8 mouse cellular contexts compared by ENCODE assay signal in the genomic region with DNA sequence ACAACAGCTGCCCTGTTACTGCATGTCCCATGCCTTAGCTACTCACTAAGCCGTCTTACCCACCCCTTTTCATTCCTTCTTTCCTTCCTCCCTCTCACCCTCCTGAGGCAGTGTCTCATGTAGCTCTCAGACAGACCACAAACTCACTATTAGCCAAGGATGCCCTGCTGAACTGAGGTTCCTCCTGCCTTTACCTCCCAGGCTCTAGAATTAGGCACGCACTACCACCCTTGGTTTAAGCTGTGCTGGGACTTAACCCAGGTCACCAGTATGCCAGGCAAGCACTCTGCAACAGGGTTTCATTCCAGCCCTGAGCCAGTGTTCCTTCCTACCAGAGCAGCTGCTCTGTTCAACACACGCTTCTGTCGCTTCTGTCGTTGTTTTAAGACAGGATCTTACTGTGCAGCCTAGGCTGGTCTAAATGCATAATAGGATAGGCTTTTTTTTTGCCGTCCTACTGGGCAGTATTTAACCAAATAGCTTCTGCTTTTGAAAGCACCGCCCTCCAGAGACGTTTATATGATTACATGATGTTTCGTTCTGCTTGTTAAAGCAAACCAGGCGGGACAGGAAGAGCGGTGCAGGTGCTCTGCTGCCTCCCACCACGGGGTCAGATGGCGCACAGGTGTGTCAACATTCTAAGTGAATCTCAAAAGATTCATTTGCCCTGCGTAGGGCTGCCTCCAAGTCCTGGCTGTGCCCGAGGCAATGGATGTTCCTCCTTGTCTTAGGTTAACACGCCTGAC. TPM values are rescaled to one million over a fixed set of nuclear protein-coding genes. Genes with fewer than 3 reads are reported as not detected.
A peak's percentile ranks its signal among the peaks of the same experiment; 100 is the strongest.
DNase-seq lines count a peak whose midpoint lies in the region; ATAC-seq lines count a peak whose summit lies in the region.

No protein-coding gene starts in this region.

- H3K4me3 ChIP-seq in hindbrain, embryonic 13.5 days: no peak overlapping the region
- H3K4me3 ChIP-seq in hindbrain, embryonic 12.5 days: no peak overlapping the region

- WGBS in hindbrain, embryonic 13.5 days: 46% methylated on average over 16 of the region's 16 CpGs
- WGBS in hindbrain, embryonic 12.5 days: 45% methylated on average over 16 of the region's 16 CpGs

- H3K9ac ChIP-seq in hindbrain, embryonic 13.5 days: no peak overlapping the region; the same call in 1 of the 2 replicates
- H3K9ac ChIP-seq in hindbrain, embryonic 12.5 days: no peak overlapping the region

- no peak overlapping the region for H3K4me2 ChIP-seq in hindbrain, embryonic 13.5 days
- H3K4me2 ChIP-seq in hindbrain, embryonic 12.5 days (replicated peaks): no peak overlapping the region

- peak; percentile 50 for DNase-seq in urinary bladder, postnatal 14 days (ENCODE audit: low spot score)
- no peak for DNase-seq in urinary bladder, adult 2 months (ENCODE audit: low spot score)
- no peak for DNase-seq in cerebellum, postnatal 25 days
- no peak for DNase-seq in kidney, postnatal 10 days

- peaks cover 14% of the 10 kb centered on the region for H3K4me1 ChIP-seq in hindbrain, embryonic 13.5 days (replicated peaks)
- peaks cover 17% of the 10 kb centered on the region for H3K4me1 ChIP-seq in hindbrain, embryonic 12.5 days

- 0 out of 2 replicates have a peak overlapping the region, but pooled peaks have one; percentile 8 for H3K27ac ChIP-seq in hindbrain, embryonic 13.5 days
- H3K27ac ChIP-seq in hindbrain, embryonic 12.5 days: no peak overlapping the region

- H3K9me3 ChIP-seq in hindbrain, embryonic 13.5 days: no peaks in the 10 kb centered on the region
- no peaks in the 10 kb centered on the region for H3K9me3 ChIP-seq in hindbrain, embryonic 12.5 days (replicated peaks)

- peaks cover 5% of the 10 kb centered on the region; the same call in 1 of the 2 replicates for H3K36me3 ChIP-seq in hindbrain, embryonic 13.5 days
- no peaks in the 10 kb centered on the region for H3K36me3 ChIP-seq in hindbrain, embryonic 12.5 days

- no peak for ATAC-seq in hindbrain, embryonic 13.5 days (ENCODE audit: low FRiP score)
- no peak for ATAC-seq in hindbrain, embryonic 12.5 days (ENCODE audit: low FRiP score)
- ATAC-seq in megakaryocyte, adult 5-6 weeks (ENCODE audit: poor library complexity, severe bottlenecking): peak; percentile 82
- no peak for ATAC-seq in erythroblast, adult 5-6 weeks (replicated peaks; ENCODE audit: low FRiP score, poor library complexity, severe bottlenecking)

- no peaks in the 10 kb centered on the region for H3K27me3 ChIP-seq in hindbrain, embryonic 13.5 days
- H3K27me3 ChIP-seq in hindbrain, embryonic 12.5 days: no peaks in the 10 kb centered on the region

RNA-seq across cellular contexts. Expression of a gene that starts 29.6 kb away (rescaled TPM):
- 23.6 and 24.1 TPM in 2 replicates for polyA plus RNA-seq in hindbrain, embryonic 13.5 days (2015; fragmentation: Nextera tagmentation; extraction: Ambion mirVana)
- polyA plus RNA-seq in hindbrain, embryonic 12.5 days (2016; fragmentation: Nextera tagmentation; extraction: Ambion mirVana): 24.6 and 28.2 TPM in 2 replicates
- 11.6 and 17.9 TPM in 2 replicates for polyA plus RNA-seq in urinary bladder, adult 2 months (2012; rRNA removed)
- 12.1 and 15.8 TPM in 2 replicates for total RNA-seq in megakaryocyte, adult 5-6 weeks (2015)
- total RNA-seq in megakaryocyte, adult 5-6 weeks (2017): 7.7 and 10.0 TPM in 2 replicates
- 0.77 and 9.4 TPM in 2 replicates for total RNA-seq in erythroblast, adult 5-6 weeks (2015; ENCODE audit: low replicate concordance)
- total RNA-seq in erythroblast, adult 5-6 weeks (2017; ENCODE audit: low replicate concordance): 6.6 and 8.6 TPM in 2 replicates
